Mouse (Mus musculus): ENCODE data around the gene Rab11b.
"Not testable (repeated sequence)": the region's sequence is repeated elsewhere in the genome, so short reads cannot be mapped to it uniquely, and the experiment has no call there.

Gene Rab11b

GRCm38 (mm10) chr17:33766389-33766788 is 6.1 kb upstream of the Rab11b start:
- DNase-seq = no peak

- DNase-seq = peak; percentile 89
These were observed 519 bp downstream of the Rab11b start for GRCm38 (mm10) chr17:33759767-33760254.

GRCm38 (mm10) chr17:33757231-33757630 is 3.1 kb downstream of the Rab11b start:
- peak; percentile 22 for DNase-seq

GRCm38 (mm10) chr17:33756108-33756790 is 4.1 kb downstream of the Rab11b start:
- no peak for DNase-seq

GRCm38 (mm10) chr17:33755418-33756107 is 4.8 kb downstream of the Rab11b start:
- DNase-seq = no peak

GRCm38 (mm10) chr17:33754656-33755055 is 5.7 kb downstream of the Rab11b start:
- no peak for DNase-seq

- no peak for DNase-seq
These were observed 8.0 kb downstream of the Rab11b start for GRCm38 (mm10) chr17:33752297-33752696.

- DNase-seq = no peak
These were observed 9.1 kb downstream of the Rab11b start for GRCm38 (mm10) chr17:33751181-33751580.

- no peak for DNase-seq
These were observed 10.9 kb downstream of the Rab11b start for GRCm38 (mm10) chr17:33749451-33749850.

GRCm38 (mm10) chr17:33746011-33746410 is 14.3 kb downstream of the Rab11b start:
- DNase-seq = peak; percentile 52

- no peak for DNase-seq
These were observed 15.5 kb downstream of the Rab11b start for GRCm38 (mm10) chr17:33744686-33745384.

GRCm38 (mm10) chr17:33742420-33742819 is 17.9 kb downstream of the Rab11b start:
- DNase-seq = no peak

- not testable (repeated sequence) for DNase-seq
These were observed 26.8 kb downstream of the Rab11b start for GRCm38 (mm10) chr17:33733526-33733925.

- DNase-seq = not testable (repeated sequence)
These were observed 27.7 kb downstream of the Rab11b start for GRCm38 (mm10) chr17:33732556-33733083.

GRCm38 (mm10) chr17:33729215-33729614 is 31.1 kb downstream of the Rab11b start:
- DNase-seq = peak; percentile 8

GRCm38 (mm10) chr17:33728396-33728795 is 31.9 kb downstream of the Rab11b start:
- DNase-seq = no peak

GRCm38 (mm10) chr17:33719736-33720378 is 40.5 kb downstream of the Rab11b start:
- DNase-seq = no peak

GRCm38 (mm10) chr17:33718944-33719725 is 41.2 kb downstream of the Rab11b start:
- no peak for DNase-seq

- DNase-seq = peak; percentile 98
These were observed 41.9 kb downstream of the Rab11b start, which contains the start of gene March2 for GRCm38 (mm10) chr17:33718384-33718881. March2 (minus strand) TSS chr17:33718670.

GRCm38 (mm10) chr17:33717982-33718381 is 42.3 kb downstream of the Rab11b start:
- no peak for DNase-seq

- no peak for DNase-seq
These were observed 43.1 kb downstream of the Rab11b start for GRCm38 (mm10) chr17:33717246-33717645.

GRCm38 (mm10) chr17:33714779-33715178 is 45.6 kb downstream of the Rab11b start:
- no peak for DNase-seq
